Mouse (Mus musculus) bone marrow, adult 2 months (tissue): ENCODE results near the gene Cd207.

Experiments used
- CTCF ChIP-seq: fragments of 200-500 bp; IDR thresholded peaks from 2 replicates; pipeline ENCODE4 v1.5.1; 2011; ENCODE audit warnings: low read length, control low read depth; ENCODE audit not compliant: control insufficient read depth, insufficient read depth
- POLR2A ChIP-seq: fragments of 200-500 bp; IDR thresholded peaks from 2 replicates; pipeline ENCODE4 v1.6.1; 2011; ENCODE audit warnings: low read depth, mild to moderate bottlenecking, control low read depth, low read length, borderline replicate concordance; ENCODE audit not compliant: control insufficient read depth

- TF ChIP-seq POLR2A (no peak), CTCF (no peak)
These were observed 13.3 kb upstream of the Cd207 start for GRCm38 (mm10) chr6:83690936-83691335.
